Mouse (Mus musculus) liver, postnatal 0 days (tissue): ENCODE data around the gene Ralgds. TPM values are rescaled to one million over a fixed set of nuclear protein-coding genes. Genes with fewer than 3 reads are reported as not detected.
"Not testable (repeated sequence)": the region's sequence is repeated elsewhere in the genome, so short reads cannot be mapped to it uniquely, and the experiment has no call there.

Experiments
- ATAC-seq: fragments of 200-750 bp; cut with Nextera tagmentation; 2 replicates; pipeline ENCODE4 v1.8.0; 2017; ENCODE audit warnings: mild to moderate bottlenecking, moderate library complexity
- DNase-seq: peaks from one replicate; pipeline ENCODE4 v3.0.0-alpha.2; 2016
- H3K27ac ChIP-seq: fragments of 300-500 bp; sonication (generic); 2 replicates; pipeline ENCODE4 v1.5.1; 2014; ENCODE audit warnings: antibody characterized with exemption, moderate library complexity, mild to moderate bottlenecking, low read depth
- H3K27me3 ChIP-seq: fragments of 300-500 bp; sonication (generic); 2 replicates; pipeline ENCODE4 v1.6.1; 2014; ENCODE audit warnings: low read length, control low read depth, mixed read lengths; ENCODE audit not compliant: insufficient read depth
- H3K36me3 ChIP-seq: fragments of 300-500 bp; sonication (generic); replicated peaks from 2 replicates; pipeline ENCODE4 v1.6.1; 2014; ENCODE audit warnings: mild to moderate bottlenecking, control low read depth, low read length, moderate library complexity, mixed read lengths; ENCODE audit not compliant: insufficient read depth
- H3K4me1 ChIP-seq: fragments of 300-500 bp; sonication (generic); 2 replicates; pipeline ENCODE4 v1.6.1; 2014; ENCODE audit warnings: antibody characterized with exemption, mild to moderate bottlenecking, control low read depth; ENCODE audit not compliant: insufficient read depth
- H3K4me2 ChIP-seq: fragments of 300-500 bp; sonication (generic); 2 replicates; pipeline ENCODE4 v1.6.1; 2014; ENCODE audit warnings: low read depth, mild to moderate bottlenecking, low read length, moderate library complexity, mixed read lengths
- H3K4me3 ChIP-seq: fragments of 300-500 bp; sonication (generic); 2 replicates; pipeline ENCODE4 v1.5.1; 2014; ENCODE audit warnings: low read depth, low read length
- H3K9ac ChIP-seq: fragments of 300-500 bp; sonication (generic); replicated peaks from 2 replicates; pipeline ENCODE4 v1.6.1; 2014; ENCODE audit warnings: mild to moderate bottlenecking, moderate library complexity
- H3K9me3 ChIP-seq: fragments of 300-500 bp; sonication (generic); 2 replicates; pipeline ENCODE4 v1.6.1; 2016; ENCODE audit warnings: mild to moderate bottlenecking, control low read depth, low read length, mixed read lengths
- CTCF ChIP-seq: sonication (generic); IDR thresholded peaks from 2 replicates; pipeline ENCODE4 v1.5.1; 2016; ENCODE audit warnings: antibody characterized with exemption, low read depth
- EP300 ChIP-seq: IDR thresholded peaks from 2 replicates; pipeline ENCODE4 v1.6.1; 2016; ENCODE audit warnings: antibody characterized with exemption, low read depth, mild to moderate bottlenecking
- WGBS: fragments of 180-500 bp; shearing (Covaris S2); extraction: QIAGEN DNeasy Blood & Tissue Kit; methylation state at CpG from one replicate; pipeline ENCODE4 v1.1.7; 2014; ENCODE audit not compliant: insufficient replicate concordance; 5-methylcytosine and 5-hydroxymethylcytosine counted together
- polyA plus RNA-seq: library from polyadenylated mRNA; unstranded; fragments of >200 nt; fragmentation: Nextera tagmentation; extraction: Ambion mirVana; gene quantifications from 2 replicates; pipeline ENCODE4 v1.2.1, GENCODE M21; 2015

The Ralgds gene
- polyA plus RNA-seq, 1 experiment from 2014 or later, result 1.8 TPM

DNA sequence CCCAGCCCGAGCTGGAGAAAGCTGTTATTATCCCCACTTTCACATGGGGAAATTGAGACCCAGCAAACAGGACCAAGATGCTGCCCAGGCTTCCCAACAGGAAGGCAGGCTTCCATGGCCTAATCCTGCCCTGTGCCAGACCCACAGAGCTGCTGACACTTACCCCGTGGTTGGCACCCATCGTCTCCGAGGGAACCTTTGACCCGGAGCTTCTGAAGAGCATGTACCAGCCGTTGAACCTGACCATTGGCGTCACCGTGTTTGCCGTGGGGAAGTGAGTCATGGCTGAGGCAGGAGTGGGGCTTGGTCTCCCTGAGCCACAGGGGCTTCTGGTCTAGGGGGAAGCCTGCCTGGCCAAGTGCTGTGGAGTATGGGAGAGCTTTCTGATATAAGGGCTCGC lies 9.9 kb upstream of the Ralgds start:
- Histone ChIP-seq H3K4me1 (no peaks in the 10 kb centered on the region), H3K27ac (no peak overlapping the region), H3K36me3 (no peaks in the 10 kb centered on the region), H3K4me2 (no peak overlapping the region), H3K9me3 (no peaks in the 10 kb centered on the region), H3K4me3 (no peak overlapping the region), H3K9ac (no peak overlapping the region), H3K27me3 (0 out of 2 replicates have a peak, but pooled peaks cover 2% of the 10 kb centered on the region)
- TF ChIP-seq CTCF (no peak), EP300 (no peak)
- 68% methylated on average over 10 of the region's 10 CpGs for WGBS
- ATAC-seq (no peak), DNase-seq (no peak)

DNA sequence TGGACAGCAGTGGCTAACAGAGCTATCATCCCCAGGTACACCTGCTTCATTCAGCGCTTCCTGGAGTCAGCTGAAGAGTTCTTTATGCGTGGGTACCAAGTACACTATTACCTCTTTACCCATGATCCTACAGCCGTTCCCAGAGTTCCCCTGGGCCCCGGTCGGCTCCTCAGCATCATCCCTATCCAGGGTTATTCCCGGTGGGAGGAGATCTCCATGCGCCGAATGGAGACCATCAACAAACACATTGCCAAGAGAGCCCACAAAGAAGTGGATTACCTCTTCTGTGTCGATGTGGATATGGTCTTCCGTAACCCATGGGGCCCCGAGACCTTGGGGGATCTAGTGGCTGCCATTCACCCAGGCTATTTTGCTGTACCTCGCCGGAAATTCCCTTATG lies 8.2 kb upstream of the Ralgds start:
- Histone ChIP-seq H3K27ac (no peak overlapping the region), H3K4me3 (no peak overlapping the region), H3K36me3 (no peaks in the 10 kb centered on the region), H3K4me2 (no peak overlapping the region), H3K9ac (no peak overlapping the region), H3K9me3 (no peaks in the 10 kb centered on the region), H3K4me1 (no peaks in the 10 kb centered on the region), H3K27me3 (0 out of 2 replicates have a peak, but pooled peaks cover 2% of the 10 kb centered on the region)
- DNase-seq (no peak), ATAC-seq (no peak)
- TF ChIP-seq CTCF, result no peak
- TF ChIP-seq EP300, result no peak
- WGBS, result 85% methylated on average over 13 of the region's 13 CpGs

DNA sequence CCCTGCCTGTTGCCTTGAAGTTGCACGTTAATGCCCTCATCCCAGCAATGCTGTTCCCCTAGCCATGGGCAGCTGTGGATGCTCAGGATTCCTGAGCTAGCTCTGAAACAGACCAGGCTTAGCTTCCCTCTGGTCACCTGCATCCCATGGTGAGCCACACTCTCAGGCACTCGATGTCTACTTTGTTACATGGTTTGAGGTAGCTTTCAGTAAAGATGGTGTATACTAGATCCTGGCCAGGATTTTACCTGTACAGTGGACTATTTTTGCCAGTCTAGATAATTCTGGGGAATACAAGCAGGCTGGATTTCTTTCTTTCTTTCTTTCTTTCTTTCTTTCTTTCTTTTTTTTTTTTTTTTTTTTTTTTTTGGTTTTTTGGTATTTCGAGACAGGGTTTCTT lies 7.1 kb upstream of the Ralgds start, which contains the start of gene Gm10134:
Gm10134 (plus strand) TSS at position 301 of the 400 bp plus-strand sequence.
- H3K36me3 ChIP-seq, result no peaks in the 10 kb centered on the region
- no peak within 1 kb of the TSS for H3K27ac ChIP-seq
- H3K4me1 ChIP-seq, result no peaks in the 10 kb centered on the region
- no peak within 1 kb of the TSS for H3K4me3 ChIP-seq
- TF ChIP-seq EP300 (no peak), CTCF (no peak)
- no peak within 1 kb of the TSS for H3K4me2 ChIP-seq
- ATAC-seq, result no peak
- H3K9me3 ChIP-seq, result no peaks in the 10 kb centered on the region
- no peak for DNase-seq
- 58% methylated on average over 3 of the region's 3 CpGs for WGBS
- H3K27me3 ChIP-seq, result 0 out of 2 replicates have a peak, but pooled peaks cover 2% of the 10 kb centered on the region
- H3K9ac ChIP-seq, result no peak within 1 kb of the TSS

DNA sequence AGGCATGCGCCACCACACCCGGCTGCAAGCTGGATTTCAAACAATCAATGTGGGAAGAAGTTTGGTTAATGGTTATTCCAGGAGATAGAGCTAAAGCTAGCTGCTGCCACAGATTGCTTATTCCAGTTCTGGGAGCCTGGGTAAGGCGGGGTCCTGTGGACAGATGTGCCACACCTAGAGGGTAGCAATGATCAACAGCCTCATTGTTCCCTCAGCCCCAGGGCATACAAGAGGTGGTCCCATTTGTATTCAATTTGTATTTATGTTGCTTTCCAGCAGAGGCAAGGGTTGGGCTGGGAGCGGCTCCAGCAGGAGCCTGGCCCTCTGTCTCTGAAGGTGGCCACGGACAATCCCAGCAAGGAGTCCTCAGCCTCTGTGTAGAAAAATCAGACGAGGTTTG lies 6.6 kb upstream of the Ralgds start:
- H3K9me3 ChIP-seq, result no peaks in the 10 kb centered on the region
- TF ChIP-seq EP300 (no peak), CTCF (no peak)
- ATAC-seq (no peak), DNase-seq (no peak)
- H3K27me3 ChIP-seq, result 0 out of 2 replicates have a peak, but pooled peaks cover 6% of the 10 kb centered on the region
- no peak overlapping the region for H3K4me2 ChIP-seq
- no peak overlapping the region for H3K27ac ChIP-seq
- no peak overlapping the region for H3K4me3 ChIP-seq
- 75% methylated on average over 6 of the region's 6 CpGs for WGBS
- no peak overlapping the region for H3K9ac ChIP-seq
- H3K4me1 ChIP-seq, result no peaks in the 10 kb centered on the region
- H3K36me3 ChIP-seq, result no peaks in the 10 kb centered on the region

DNA sequence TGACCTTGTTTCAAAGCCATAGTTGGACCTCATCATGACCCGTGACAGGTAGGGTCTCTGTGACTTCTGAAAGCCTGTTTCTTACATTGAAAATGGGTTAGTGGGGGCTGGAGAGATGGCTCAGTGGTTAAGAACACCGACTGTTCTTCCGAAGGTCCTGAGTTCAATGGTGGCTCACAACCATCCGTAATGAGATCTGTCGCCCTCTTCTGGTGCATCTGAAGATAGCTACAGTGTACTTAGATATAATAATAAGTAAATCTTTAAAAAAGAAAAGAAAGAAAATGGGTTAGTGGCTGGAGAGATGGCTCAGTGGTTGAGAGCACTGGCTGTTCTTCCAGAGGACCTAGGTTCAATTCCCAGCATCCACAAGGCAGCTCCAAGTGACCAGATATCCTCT lies 1.3 kb upstream of the Ralgds start:
- not testable (repeated sequence) for H3K9me3 ChIP-seq, H3K9ac ChIP-seq, ATAC-seq, H3K4me2 ChIP-seq, H3K4me3 ChIP-seq, DNase-seq, H3K27ac ChIP-seq, H3K36me3 ChIP-seq
- Histone ChIP-seq H3K4me1 (peaks cover 11% of the 10 kb centered on the region), H3K27me3 (peaks cover 25% of the 10 kb centered on the region)
- TF ChIP-seq CTCF, result peak; percentile 45
- 43% methylated on average over 5 of the region's 5 CpGs for WGBS

DNA sequence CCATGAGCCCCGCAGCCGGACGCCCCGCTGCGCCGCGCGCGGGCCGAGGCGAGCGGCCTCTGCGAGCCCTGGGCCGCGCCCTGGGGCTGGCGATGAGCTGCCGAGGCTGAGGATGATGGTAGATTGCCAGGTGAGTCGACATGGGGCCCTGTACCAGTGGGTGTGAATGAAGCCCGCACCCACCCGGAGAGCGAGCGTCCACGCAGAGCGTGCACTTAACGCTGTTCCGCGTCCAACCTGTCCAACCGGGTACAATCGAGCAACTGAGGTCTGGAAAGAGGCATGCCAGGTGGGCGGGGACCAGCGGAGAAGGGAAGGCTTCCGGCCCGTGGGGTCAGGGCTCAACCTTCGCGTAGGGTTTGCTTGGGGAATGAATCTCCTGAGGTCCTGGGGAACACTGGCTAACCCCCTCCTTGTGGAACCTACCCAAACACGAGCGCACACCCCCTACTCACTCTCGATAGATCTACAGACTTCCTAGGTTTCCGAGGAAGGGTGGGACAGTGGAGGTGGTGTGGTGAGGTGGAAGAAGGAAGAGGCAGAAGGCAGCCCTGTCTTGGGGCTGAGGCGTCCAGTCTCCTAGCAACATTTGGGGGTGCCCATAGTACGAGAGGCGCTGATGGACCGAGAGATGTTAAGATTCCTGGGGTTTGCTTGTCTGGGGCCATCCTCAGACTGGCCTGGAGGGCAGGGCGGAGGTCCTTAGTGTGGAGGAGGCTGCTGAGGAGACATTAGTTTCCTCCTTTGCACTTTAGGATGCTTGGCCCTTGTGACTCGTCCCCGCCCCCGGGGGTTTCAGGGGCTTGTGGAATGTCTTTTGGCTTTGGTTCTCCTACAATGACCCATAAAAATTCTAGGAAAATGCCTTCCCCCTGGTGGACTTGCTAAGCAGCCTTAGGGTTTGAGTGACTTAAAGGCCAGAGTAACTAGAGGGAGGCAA lies 776 bp downstream of the Ralgds start:
- Histone ChIP-seq H3K4me1 (peaks cover 14% of the 10 kb centered on the region), H3K9ac (peak overlapping the region; percentile 44), H3K36me3 (no peaks in the 10 kb centered on the region), H3K9me3 (no peaks in the 10 kb centered on the region), H3K27ac (no peak overlapping the region), H3K27me3 (peaks cover 25% of the 10 kb centered on the region), H3K4me2 (peak overlapping the region; percentile 87), H3K4me3 (peak overlapping the region; percentile 50)
- no peak for DNase-seq
- WGBS, result 5% methylated on average over 47 of the region's 47 CpGs
- no peak for ATAC-seq
- no peak for TF ChIP-seq EP300
- TF ChIP-seq CTCF, result no peak
